Mouse (Mus musculus): ENCODE measurements at regions not wholly inside any gene's neighbourhood (a gene's known extent, or its start where the extent isn't known, plus 50 kb on each side); places are given as distances from the start of the nearest gene placed in this dataset.

- no peak overlapping the region for H3K27ac ChIP-seq (ENCODE audit: low read depth, low read length)
- H3K9me3 ChIP-seq (ENCODE audit: control insufficient read depth, low read length): no peaks in the 10 kb centered on the region
- no peak overlapping the region for H3K4me3 ChIP-seq (ENCODE audit: low read depth, low read length)
- WGBS: 75% methylated on average over 5 of the region's 5 CpGs
- no peak overlapping the region for H3K9ac ChIP-seq (ENCODE audit: low read length)
- H3K27me3 ChIP-seq (ENCODE audit: control insufficient read depth, insufficient read depth, low read length): no peaks in the 10 kb centered on the region
- DNase-seq (ENCODE audit: low spot score, missing footprints): no peak
- H3K4me1 ChIP-seq (ENCODE audit: control insufficient read depth, insufficient read depth, low read length): no peaks in the 10 kb centered on the region
- ATAC-seq (ENCODE audit: low FRiP score): no peak
- H3K36me3 ChIP-seq (ENCODE audit: control insufficient read depth, insufficient read depth, low read length): no peaks in the 10 kb centered on the region
- no peak overlapping the region for H3K4me2 ChIP-seq
These were observed 128.6 kb upstream of the Ccdc122 start for GRCm38 (mm10) chr14:76907941-76908340.

DNA sequence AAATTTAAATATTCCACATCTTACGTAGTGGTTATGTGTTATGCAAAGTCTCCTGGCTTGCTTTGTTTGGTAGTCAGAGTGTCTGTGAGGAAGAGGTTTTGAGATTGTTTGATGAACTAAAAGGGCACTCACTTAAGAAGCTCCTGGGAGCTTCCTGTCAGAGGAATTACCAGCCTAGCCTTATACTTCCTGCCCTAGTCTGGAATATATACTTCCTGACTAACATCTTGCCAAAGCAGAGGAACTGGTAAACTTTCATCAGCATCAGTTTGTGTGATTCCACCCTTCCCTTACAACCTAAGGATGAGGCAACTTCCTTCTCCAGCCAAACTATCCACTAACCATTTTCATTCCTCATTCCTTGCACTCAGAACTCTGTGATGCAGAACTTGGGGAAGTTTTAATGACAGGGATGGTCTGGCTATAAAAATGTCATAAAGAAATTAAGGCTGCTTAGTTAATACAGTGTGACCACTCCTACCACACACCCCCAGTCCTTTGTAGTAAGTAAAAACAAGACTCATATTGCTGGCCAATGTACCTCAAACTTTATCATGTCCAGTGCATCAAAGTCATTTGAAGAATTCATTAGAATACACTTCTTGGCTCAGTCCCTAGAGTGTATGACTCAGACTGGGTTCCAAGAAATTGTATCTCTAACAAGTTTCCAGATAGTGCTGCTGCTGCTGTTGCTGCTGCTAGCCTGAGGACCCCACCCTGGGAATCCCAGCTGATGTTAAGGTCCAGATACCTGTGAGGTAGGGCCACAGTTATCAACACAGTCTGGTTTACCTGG lies 133.4 kb upstream of the Ccdc122 start:
- Histone ChIP-seq H3K36me3 (ENCODE audit: control insufficient read depth, insufficient read depth, low read length) (no peaks in the 10 kb centered on the region), H3K4me1 (ENCODE audit: control insufficient read depth, insufficient read depth, low read length) (no peaks in the 10 kb centered on the region), H3K9me3 (ENCODE audit: control insufficient read depth, low read length) (no peaks in the 10 kb centered on the region), H3K27me3 (ENCODE audit: control insufficient read depth, insufficient read depth, low read length) (no peaks in the 10 kb centered on the region), H3K27ac (ENCODE audit: low read depth, low read length) (no peak overlapping the region), H3K4me2 (no peak overlapping the region), H3K9ac (ENCODE audit: low read length) (no peak overlapping the region), H3K4me3 (ENCODE audit: low read depth, low read length) (no peak overlapping the region)
- ATAC-seq (ENCODE audit: low FRiP score): no peak
- DNase-seq (ENCODE audit: low spot score, missing footprints): peak; percentile 39
- 81% methylated on average over 1 of the region's 1 CpGs for WGBS

- H3K27me3 ChIP-seq (ENCODE audit: control insufficient read depth, insufficient read depth, low read length): no peaks in the 10 kb centered on the region
- ATAC-seq (ENCODE audit: low FRiP score): no peak
- 88% methylated on average over 3 of the region's 3 CpGs for WGBS
- no peak overlapping the region for H3K4me2 ChIP-seq
- H3K36me3 ChIP-seq (ENCODE audit: control insufficient read depth, insufficient read depth, low read length): no peaks in the 10 kb centered on the region
- H3K9ac ChIP-seq (ENCODE audit: low read length): no peak overlapping the region
- no peak overlapping the region for H3K27ac ChIP-seq (ENCODE audit: low read depth, low read length)
- no peaks in the 10 kb centered on the region for H3K9me3 ChIP-seq (ENCODE audit: control insufficient read depth, low read length)
- no peak overlapping the region for H3K4me3 ChIP-seq (ENCODE audit: low read depth, low read length)
- no peaks in the 10 kb centered on the region for H3K4me1 ChIP-seq (ENCODE audit: control insufficient read depth, insufficient read depth, low read length)
- no peak for DNase-seq (ENCODE audit: low spot score, missing footprints)
These were observed 135.1 kb upstream of the Ccdc122 start for GRCm38 (mm10) chr14:76901490-76901889.

GRCm38 (mm10) chr14:76899331-76899730 lies 137.2 kb upstream of the Ccdc122 start:
- Histone ChIP-seq H3K9me3 (ENCODE audit: control insufficient read depth, low read length) (no peaks in the 10 kb centered on the region), H3K36me3 (ENCODE audit: control insufficient read depth, insufficient read depth, low read length) (no peaks in the 10 kb centered on the region), H3K9ac (ENCODE audit: low read length) (no peak overlapping the region), H3K27me3 (ENCODE audit: control insufficient read depth, insufficient read depth, low read length) (no peaks in the 10 kb centered on the region), H3K4me2 (no peak overlapping the region), H3K4me3 (ENCODE audit: low read depth, low read length) (no peak overlapping the region), H3K27ac (ENCODE audit: low read depth, low read length) (no peak overlapping the region), H3K4me1 (ENCODE audit: control insufficient read depth, insufficient read depth, low read length) (no peaks in the 10 kb centered on the region)
- 45% methylated on average over 3 of the region's 3 CpGs for whole genome bisulfite sequencing
- DNase-seq (ENCODE audit: low spot score, missing footprints) (peak; percentile 77), ATAC-seq (ENCODE audit: low FRiP score) (no peak)

- Histone ChIP-seq H3K4me3 (ENCODE audit: low read depth, low read length) (no peak overlapping the region), H3K27me3 (ENCODE audit: control insufficient read depth, insufficient read depth, low read length) (peaks cover 6% of the 10 kb centered on the region; the same call in 1 of the 2 replicates), H3K4me1 (ENCODE audit: control insufficient read depth, insufficient read depth, low read length) (peaks cover 9% of the 10 kb centered on the region), H3K9ac (ENCODE audit: low read length) (no peak overlapping the region), H3K36me3 (ENCODE audit: control insufficient read depth, insufficient read depth, low read length) (no peaks in the 10 kb centered on the region), H3K9me3 (ENCODE audit: control insufficient read depth, low read length) (no peaks in the 10 kb centered on the region), H3K27ac (ENCODE audit: low read depth, low read length) (no peak overlapping the region), H3K4me2 (no peak overlapping the region)
- DNase-seq (ENCODE audit: low spot score, missing footprints) (no peak), ATAC-seq (ENCODE audit: low FRiP score) (no peak)
- WGBS: 77% methylated on average over 3 of the region's 3 CpGs
These were observed 148.9 kb upstream of the Ccdc122 start for GRCm38 (mm10) chr14:76887708-76888107.

DNA sequence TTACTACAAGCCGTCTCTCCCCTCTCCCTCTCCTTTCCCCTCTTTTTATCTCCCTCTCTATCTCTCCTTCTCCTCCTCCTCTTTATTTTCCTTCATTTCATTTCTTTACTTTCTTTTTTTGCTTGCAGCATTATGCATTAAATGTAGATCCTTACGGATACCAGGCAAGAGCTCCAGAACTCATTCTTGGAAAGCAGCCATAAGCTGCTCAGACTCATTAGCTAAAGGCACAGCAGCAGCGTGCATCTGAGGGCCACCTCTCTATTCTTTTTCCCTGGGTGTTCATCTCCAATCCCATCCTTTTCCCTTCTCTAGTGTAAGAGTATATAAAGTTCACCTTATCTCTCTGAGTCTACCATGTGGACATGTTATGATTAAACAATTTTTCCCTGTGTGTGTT lies 149.4 kb upstream of the Ccdc122 start:
- Histone ChIP-seq H3K4me1 (ENCODE audit: control insufficient read depth, insufficient read depth, low read length) (peaks cover 14% of the 10 kb centered on the region), H3K9ac (ENCODE audit: low read length) (no peak overlapping the region), H3K27me3 (ENCODE audit: control insufficient read depth, insufficient read depth, low read length) (peaks cover 6% of the 10 kb centered on the region; the same call in 1 of the 2 replicates), H3K4me2 (no peak overlapping the region), H3K36me3 (ENCODE audit: control insufficient read depth, insufficient read depth, low read length) (no peaks in the 10 kb centered on the region), H3K4me3 (ENCODE audit: low read depth, low read length) (no peak overlapping the region), H3K27ac (ENCODE audit: low read depth, low read length) (no peak overlapping the region), H3K9me3 (ENCODE audit: control insufficient read depth, low read length) (no peaks in the 10 kb centered on the region)
- DNase-seq (ENCODE audit: low spot score, missing footprints) (no peak), ATAC-seq (ENCODE audit: low FRiP score) (no peak)
- 83% methylated on average over 3 of the region's 3 CpGs for WGBS

GRCm38 (mm10) chr14:76883231-76883651 lies 153.3 kb upstream of the Ccdc122 start:
- H3K36me3 ChIP-seq (ENCODE audit: control insufficient read depth, insufficient read depth, low read length): no peaks in the 10 kb centered on the region
- H3K27ac ChIP-seq (ENCODE audit: low read depth, low read length): no peak overlapping the region
- no peak overlapping the region for H3K9ac ChIP-seq (ENCODE audit: low read length)
- DNase-seq (ENCODE audit: low spot score, missing footprints) (no peak), ATAC-seq (ENCODE audit: low FRiP score) (peak; percentile 60)
- H3K9me3 ChIP-seq (ENCODE audit: control insufficient read depth, low read length): no peaks in the 10 kb centered on the region
- WGBS: 18% methylated on average over 3 of the region's 3 CpGs
- H3K4me2 ChIP-seq: no peak overlapping the region; the same call in 1 of the 2 replicates
- peaks cover 6% of the 10 kb centered on the region; the same call in 1 of the 2 replicates for H3K27me3 ChIP-seq (ENCODE audit: control insufficient read depth, insufficient read depth, low read length)
- H3K4me1 ChIP-seq (ENCODE audit: control insufficient read depth, insufficient read depth, low read length): peaks cover 14% of the 10 kb centered on the region
- no peak overlapping the region for H3K4me3 ChIP-seq (ENCODE audit: low read depth, low read length)

GRCm38 (mm10) chr14:76882711-76883171 lies 153.8 kb upstream of the Ccdc122 start:
- ATAC-seq (ENCODE audit: low FRiP score) (peak; percentile 91), DNase-seq (ENCODE audit: low spot score, missing footprints) (peak; percentile 94)
- Histone ChIP-seq H3K4me2 (peak overlapping the region; percentile 3; the same call in 1 of the 2 replicates), H3K4me1 (ENCODE audit: control insufficient read depth, insufficient read depth, low read length) (peaks cover 14% of the 10 kb centered on the region), H3K27me3 (ENCODE audit: control insufficient read depth, insufficient read depth, low read length) (peaks cover 6% of the 10 kb centered on the region; the same call in 1 of the 2 replicates), H3K9me3 (ENCODE audit: control insufficient read depth, low read length) (no peaks in the 10 kb centered on the region), H3K36me3 (ENCODE audit: control insufficient read depth, insufficient read depth, low read length) (no peaks in the 10 kb centered on the region), H3K27ac (ENCODE audit: low read depth, low read length) (peak overlapping the region; percentile 47; the same call in 1 of the 2 replicates), H3K9ac (ENCODE audit: low read length) (no peak overlapping the region), H3K4me3 (ENCODE audit: low read depth, low read length) (no peak overlapping the region)
- WGBS: 15% methylated on average over 5 of the region's 5 CpGs

- Histone ChIP-seq H3K4me2 (no peak overlapping the region), H3K4me3 (ENCODE audit: low read depth, low read length) (no peak overlapping the region), H3K9ac (ENCODE audit: low read length) (no peak overlapping the region), H3K9me3 (ENCODE audit: control insufficient read depth, low read length) (no peaks in the 10 kb centered on the region), H3K4me1 (ENCODE audit: control insufficient read depth, insufficient read depth, low read length) (peaks cover 14% of the 10 kb centered on the region), H3K27ac (ENCODE audit: low read depth, low read length) (no peak overlapping the region), H3K36me3 (ENCODE audit: control insufficient read depth, insufficient read depth, low read length) (no peaks in the 10 kb centered on the region), H3K27me3 (ENCODE audit: control insufficient read depth, insufficient read depth, low read length) (peaks cover 2% of the 10 kb centered on the region; the same call in 1 of the 2 replicates)
- ATAC-seq (ENCODE audit: low FRiP score): no peak
- 84% methylated on average over 3 of the region's 3 CpGs for WGBS
- no peak for DNase-seq (ENCODE audit: low spot score, missing footprints)
These were observed 155.7 kb upstream of the Ccdc122 start for GRCm38 (mm10) chr14:76880851-76881250.

Measured in midbrain, embryonic 11.5 days (tissue).